Mouse (Mus musculus) mouse embryonic stem cell (cell line): ENCODE measurements around the gene Hes7.

Source experiments
- in situ Hi-C, 2 experiments: fragments of 300-500 bp; cut with MboI; formaldehyde crosslinking; loops; 1 replicate in 1 of 2; 3 replicates in 1 of 2; pipeline ENCODE4 v1.14.3; 2019 to 2020; ENCODE audit warnings: low sequenced_read_pairs in 2 of 2, low pct_unique_long_range_greater_than_20kb in 1 of 2, mixed read lengths in 1 of 2; ENCODE audit not compliant: unreplicated experiment in 1 of 2

Gene Hes7

GRCm38 (mm10) chr11:69111051-69111810, 9.0 kb upstream of the Hes7 start:
- in situ Hi-C loops = no loop called here

DNA sequence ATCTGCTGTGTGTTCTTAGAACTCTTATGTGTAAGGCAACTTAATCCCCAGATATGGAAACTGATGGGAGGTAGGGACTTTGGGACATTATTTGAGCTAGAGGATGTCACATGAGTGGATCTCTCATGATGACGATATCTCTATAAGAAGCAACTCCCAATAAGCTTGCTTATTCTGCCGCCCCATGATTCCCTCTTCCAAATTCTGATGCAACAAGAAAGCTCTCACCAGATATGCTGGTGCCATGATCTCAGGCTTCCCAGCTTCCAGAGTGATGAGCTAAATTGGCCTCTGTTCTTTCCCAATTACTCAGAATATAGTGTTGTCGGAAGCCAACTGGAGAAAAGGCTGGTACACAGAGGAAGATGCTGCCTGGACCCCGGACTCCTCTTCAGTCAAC, 8.3 kb upstream of the Hes7 start:
- in situ Hi-C loops = no loop called here

DNA sequence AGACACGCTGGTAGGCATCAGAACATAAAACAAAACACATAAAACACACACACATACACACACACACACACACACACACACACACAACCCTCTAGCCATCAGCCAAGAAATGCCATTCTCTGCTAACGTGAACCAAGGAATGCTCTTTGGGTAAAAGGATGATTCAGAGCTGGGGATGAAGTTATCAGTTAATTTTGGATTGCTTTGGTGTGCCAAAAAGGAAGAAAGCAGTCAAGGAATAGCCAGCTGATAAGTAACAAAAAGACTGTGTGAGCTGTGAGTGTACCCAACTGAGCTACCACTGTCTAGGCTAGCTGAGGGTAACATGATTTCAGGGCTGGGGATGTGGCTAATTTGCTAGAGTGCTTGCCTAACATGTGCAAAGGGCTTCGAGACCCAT, 6.2 kb upstream of the Hes7 start:
- in situ Hi-C loops = no loop called here

- in situ Hi-C loops = loop anchor here in 1 of 2 experiments (5.0 kb wide), 1 partner anchor 37 kb away; no protein-coding TSS in a partner anchor
These were observed 5.6 kb upstream of the Hes7 start for GRCm38 (mm10) chr11:69114621-69115020.

DNA sequence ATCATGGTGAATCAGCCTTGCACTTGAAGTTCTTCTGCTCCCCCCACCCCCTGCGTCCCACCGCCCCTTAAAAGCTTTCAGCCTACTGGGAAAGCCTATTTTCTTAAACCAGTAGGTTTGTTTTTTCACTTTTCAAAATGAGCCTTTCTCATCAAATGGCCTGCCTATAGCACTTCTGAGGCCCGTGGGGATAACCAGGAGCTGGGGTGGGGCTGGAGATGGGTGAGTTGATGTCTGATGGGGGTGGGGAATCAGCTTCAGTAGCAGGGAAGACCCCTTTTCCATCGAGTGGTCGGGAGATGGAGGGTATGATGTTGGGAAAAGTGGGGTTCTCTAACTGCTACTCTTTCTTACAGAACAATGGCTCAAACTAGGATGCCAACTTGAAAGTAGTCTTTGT, 3.4 kb upstream of the Hes7 start:
- in situ Hi-C loops = loop anchor here in 1 of 2 experiments (5.0 kb wide), 1 partner anchor 40 kb away; no protein-coding TSS in a partner anchor

GRCm38 (mm10) chr11:69117737-69118695, 2.2 kb upstream of the Hes7 start:
- in situ Hi-C loops = loop anchor here in 1 of 2 experiments (5.0 kb wide), 1 partner anchor 41 kb away; no protein-coding TSS in a partner anchor

GRCm38 (mm10) chr11:69118765-69119164, 1.4 kb upstream of the Hes7 start:
- in situ Hi-C loops = loop anchor here in 1 of 2 experiments (5.0 kb wide), 1 partner anchor 41 kb away; no protein-coding TSS in a partner anchor

GRCm38 (mm10) chr11:69119446-69120155, 603 bp upstream of the Hes7 start:
- in situ Hi-C loops = loop anchor here in 1 of 2 experiments (5.0 kb wide), 1 partner anchor 42 kb away; no protein-coding TSS in a partner anchor

- in situ Hi-C loops = no loop called here
These were observed 967 bp downstream of the Hes7 start for GRCm38 (mm10) chr11:69121001-69121740.

DNA sequence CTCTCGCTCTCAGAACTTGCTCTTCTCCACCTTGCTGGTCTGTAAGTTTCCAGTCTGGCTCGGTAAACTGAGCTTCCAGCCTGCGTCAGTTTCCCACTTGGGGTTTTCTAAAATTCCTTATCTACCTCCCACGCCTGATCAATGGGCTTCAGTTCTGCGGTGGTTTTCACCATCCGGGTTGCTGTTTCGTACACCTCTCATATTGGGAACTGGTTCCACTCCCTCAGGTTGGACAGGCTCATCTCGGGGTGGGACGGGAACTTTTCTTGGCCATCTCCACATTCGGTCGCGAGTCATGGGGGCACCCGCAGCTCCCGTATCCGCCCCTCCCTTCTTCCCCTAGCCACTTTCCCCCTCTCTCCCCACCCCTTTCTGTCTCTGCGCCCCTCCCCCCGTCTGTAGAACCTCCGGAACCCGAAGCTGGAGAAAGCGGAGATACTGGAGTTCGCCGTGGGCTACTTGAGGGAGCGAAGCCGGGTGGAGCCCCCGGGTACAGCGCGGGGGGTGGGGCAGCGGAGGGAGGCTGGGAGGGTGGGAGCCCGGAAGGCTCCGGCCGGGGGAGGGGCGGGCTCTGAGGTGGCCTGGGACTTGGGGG, 1.6 kb downstream of the Hes7 start:
- in situ Hi-C loops = no loop called here

DNA sequence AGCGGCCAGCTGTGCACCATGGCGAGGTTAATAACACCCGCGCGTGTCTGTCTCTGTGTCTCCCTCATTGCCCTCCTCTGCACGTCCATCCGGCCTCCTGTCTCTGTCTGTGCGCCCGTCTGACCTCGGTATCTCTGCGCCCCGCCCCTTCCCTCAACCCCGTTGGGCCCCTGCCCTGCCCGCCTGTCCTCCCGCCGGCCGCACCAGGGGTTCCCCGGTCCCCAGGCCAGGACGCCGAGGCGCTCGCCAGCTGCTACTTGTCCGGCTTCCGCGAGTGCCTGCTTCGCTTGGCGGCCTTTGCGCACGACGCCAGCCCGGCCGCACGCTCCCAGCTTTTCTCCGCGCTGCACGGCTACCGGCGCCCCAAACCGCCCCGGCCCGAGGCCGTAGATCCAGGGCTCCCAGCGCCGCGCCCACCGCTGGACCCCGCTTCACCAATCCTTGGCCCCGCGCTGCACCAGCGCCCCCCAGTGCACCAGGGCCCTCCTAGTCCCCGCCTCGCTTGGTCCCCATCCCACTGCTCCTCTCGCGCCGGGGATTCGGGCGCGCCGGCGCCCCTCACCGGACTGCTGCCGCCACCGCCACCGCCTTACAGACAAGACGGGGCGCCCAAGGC, 2.2 kb downstream of the Hes7 start, which contains the start of gene 9130213A22Rik:
9130213A22Rik (minus strand) TSS at position 254 of the 616 bp plus-strand sequence.
- in situ Hi-C loops = no loop called here

GRCm38 (mm10) chr11:69123056-69123692, 3.0 kb downstream of the Hes7 start:
- in situ Hi-C loops = no loop called here

GRCm38 (mm10) chr11:69123693-69124497, 3.7 kb downstream of the Hes7 start:
- in situ Hi-C loops = no loop called here

DNA sequence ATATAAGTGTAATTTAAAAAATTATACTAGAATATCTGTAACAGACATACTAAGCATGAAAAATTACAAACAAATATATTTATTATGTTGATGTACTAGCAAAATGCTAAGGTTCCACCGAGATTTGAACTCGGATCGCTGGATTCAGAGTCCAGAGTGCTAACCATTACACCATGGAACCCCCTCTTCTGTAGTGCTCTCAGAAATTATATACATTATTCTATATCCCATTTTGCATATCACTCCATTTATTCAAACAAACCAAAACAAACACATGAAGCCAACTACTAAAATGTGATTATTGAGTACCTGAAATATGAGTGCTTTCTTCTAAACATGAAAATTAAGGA, 4.3 kb downstream of the Hes7 start:
- in situ Hi-C loops = no loop called here

DNA sequence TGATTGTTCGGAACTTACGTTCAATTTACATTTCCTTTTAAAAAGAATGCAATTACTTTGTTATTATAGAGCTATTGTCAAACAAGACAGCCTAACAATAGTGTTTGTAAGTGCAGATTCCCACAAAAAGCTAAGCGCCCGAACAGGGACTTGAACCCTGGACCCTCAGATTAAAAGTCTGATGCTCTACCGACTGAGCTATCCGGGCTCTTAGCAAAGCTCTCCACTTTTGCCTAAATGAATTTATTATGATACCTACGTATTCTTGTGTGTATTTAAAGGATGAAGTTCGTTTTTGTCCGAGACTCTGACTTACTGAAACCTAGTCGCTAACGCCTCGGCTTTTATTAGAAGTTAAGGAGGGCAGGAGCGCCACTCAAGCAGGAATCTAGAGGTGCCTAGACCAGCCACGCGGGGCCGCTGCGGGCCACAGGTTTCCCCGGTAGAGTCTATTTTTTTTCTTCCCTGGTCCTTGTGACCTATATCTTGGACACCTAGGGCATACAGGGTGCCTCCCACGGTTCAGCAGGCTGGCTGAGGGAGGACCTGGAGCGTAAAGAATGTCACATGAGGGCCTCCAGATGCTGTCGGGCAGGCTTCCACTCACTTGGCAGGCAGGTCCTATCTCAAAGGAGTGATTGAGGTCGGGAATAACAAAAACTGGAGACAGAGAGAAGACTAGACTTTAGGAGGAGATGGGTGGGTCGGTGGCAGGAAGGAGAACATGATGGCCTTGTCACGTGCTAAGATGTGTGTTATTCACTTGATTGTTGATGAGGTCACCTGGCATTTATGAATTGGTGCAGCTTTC, 5.0 kb downstream of the Hes7 start:
- in situ Hi-C loops = no loop called here

DNA sequence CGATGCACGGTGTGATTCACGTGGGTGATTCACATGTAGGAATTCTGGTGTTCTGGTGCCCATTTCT, 5.5 kb downstream of the Hes7 start, which contains the start of gene Aloxe3:
Aloxe3 (plus strand) TSS at position 45 of the 67 bp plus-strand sequence.
- in situ Hi-C loops = no loop called here
